Mouse (Mus musculus) B cell, adult 67 days (primary cell): Measurements from ENCODE around the gene Txndc16. TPM values are rescaled to one million over a fixed set of nuclear protein-coding genes. Genes with fewer than 3 reads are reported as not detected.

ENCODE experiments used
- total RNA-seq, 2 experiments: library from RNA; stranded (reverse); gene quantifications; 4 replicates each; pipeline ENCODE4 v1.2.4; 2023

Gene Txndc16
- total RNA-seq = 100 to 1,000 TPM; 224 to 283 TPM

DNA sequence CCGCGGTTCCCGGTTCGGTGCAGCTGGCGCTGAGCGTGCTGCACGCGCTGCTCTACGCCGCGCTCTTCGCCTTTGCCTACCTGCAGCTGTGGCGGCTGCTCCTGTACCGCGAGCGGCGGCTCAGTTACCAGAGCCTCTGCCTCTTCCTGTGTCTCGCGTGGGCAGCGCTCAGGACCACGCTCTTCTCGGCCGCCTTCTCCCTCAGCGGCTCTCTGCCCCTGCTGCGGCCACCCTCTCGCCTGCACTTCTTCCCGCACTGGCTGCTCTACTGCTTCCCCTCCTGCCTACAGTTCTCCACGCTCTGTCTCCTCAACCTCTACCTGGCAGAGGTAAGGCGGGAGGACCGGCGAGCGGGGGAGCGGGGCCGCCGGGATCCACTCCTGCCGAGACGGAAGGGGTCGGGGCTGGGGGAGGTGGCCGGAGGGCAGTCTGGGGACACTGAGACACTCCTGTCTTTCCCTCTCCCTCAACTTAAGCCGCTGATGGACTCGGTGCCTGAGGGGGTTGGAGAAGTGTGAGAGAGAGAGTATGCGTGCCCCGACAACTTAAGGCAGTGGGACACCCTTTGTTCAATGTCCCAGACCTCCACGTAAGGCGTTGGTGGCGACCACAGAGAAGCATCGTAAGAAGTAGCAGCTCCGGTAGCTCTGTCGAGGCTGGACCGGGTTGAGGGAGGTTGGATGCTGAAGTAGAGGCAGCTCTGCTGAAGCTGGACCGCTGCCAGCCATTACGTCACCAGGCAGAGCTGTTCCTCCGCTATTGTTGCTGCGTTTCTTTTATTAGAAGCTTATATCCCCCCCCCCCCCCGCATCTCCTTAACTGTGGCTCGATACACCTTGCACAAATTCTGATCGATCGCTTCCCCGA lies at the start of gene Txndc16:
Gene Txndc16 (minus strand): TSS at position 239 of the 867 bp plus-strand sequence.

DNA sequence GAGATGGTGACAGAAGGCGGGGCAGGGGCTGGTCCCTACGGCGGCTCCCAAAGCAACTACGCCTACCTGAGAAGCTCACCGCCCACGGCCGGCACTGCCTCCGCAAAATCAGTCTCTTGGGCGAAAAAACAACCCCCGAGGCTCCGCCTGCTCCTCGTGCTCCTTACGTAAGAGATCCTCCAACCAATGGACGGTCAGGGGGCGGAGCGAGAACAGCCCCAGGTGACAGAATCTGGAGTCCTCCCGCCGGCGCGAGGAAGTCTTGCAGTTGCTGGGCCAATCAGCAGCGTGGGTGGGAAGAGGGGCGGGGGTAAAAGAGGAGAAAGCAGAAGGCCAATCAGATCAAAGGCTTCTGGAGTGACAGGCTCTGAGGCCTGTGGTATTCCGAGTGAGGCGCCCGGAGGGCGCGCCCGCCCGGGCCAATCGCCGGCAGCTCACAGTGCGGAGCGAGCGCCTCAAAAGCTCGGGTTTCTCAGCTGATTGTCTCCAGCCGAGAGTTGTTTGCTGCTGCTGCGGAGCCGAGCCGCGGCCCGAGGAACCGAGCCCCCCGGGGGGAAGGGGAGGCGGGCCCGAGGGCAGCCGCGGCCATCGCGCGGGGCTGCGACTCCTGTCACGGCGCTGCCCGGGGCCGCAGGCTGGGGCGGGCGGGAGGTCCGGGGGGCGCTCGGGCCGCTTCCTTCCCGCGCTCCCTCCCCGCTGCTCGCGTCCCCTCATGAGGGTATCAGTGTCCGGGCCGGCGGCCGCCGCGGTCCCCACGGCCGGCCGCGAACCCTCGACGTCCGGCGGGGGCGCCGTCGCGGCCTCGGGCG lies 643 bp downstream of the Txndc16 start, which contains the start of gene Gpr137c:
Gene Gpr137c (plus strand): TSS at position 437 of the 809 bp plus-strand sequence.

Other genes with a start within 250 kb of the Txndc16 start
- gene Ptger2, start 232.1 kb downstream of the Txndc16 start, total RNA-seq = 1 to 10 TPM; 1.1 to 1.7 TPM
- 10 to 100 TPM; 51.9 to 72.4 TPM for gene Gpr137c, start 611 bp downstream of the Txndc16 start, total RNA-seq
- 10 to 100 TPM; 23.3 to 28.4 TPM for gene Ero1l, start 98.4 kb upstream of the Txndc16 start, total RNA-seq
- gene Psmc6, start 109.5 kb upstream of the Txndc16 start, total RNA-seq = 100 to 1,000 TPM; 112 to 115 TPM
- gene Styx, start 130.8 kb upstream of the Txndc16 start, total RNA-seq = 10 to 100 TPM; 31.1 to 41.0 TPM
- 10 to 100 TPM; 13.0 to 21.1 TPM for gene Gnpnat1, start 184.6 kb upstream of the Txndc16 start, total RNA-seq